Comparison of ENCODE assay signal across 18 mouse cellular contexts in the genomic region with DNA sequence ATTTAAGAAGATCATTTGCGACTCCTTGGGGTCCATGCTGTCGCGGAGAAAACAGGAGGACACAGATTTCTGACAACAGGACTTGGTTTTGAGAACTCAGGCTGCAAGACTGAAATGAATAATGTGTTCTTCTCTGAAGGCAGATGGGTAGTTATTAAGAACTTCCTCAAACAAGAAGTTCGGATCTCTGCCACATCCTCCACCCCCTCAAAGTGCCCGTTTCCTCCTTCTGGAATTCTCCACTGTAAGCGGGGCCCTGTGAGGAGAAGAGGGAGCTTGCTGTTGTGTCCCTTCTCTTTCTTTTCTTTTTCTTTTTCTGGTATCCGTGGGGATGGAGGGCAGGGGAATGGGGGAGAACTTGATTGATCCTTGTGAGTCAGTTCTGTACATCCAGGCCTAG.
DNase-seq lines count a peak whose midpoint lies in the region; ATAC-seq and TF ChIP-seq lines count a peak whose summit lies in the region.
"Had no signal": no experiment of that assay in that cellular context is flagged by ENCODE, and none has a peak within 500 bp of the region (broad histone marks: within the 10 kb centered on the region; RNA-seq: fewer than 3 reads in every experiment).

No protein-coding gene starts in this region.

- no peaks in the 10 kb centered on the region for H3K9me3 ChIP-seq in intestine, embryonic 15.5 days
- no peaks in the 10 kb centered on the region for H3K9me3 ChIP-seq in intestine, embryonic 16.5 days (ENCODE audit: control insufficient read depth, low read length)
- no peaks in the 10 kb centered on the region for H3K9me3 ChIP-seq in midbrain, embryonic 16.5 days (replicated peaks; ENCODE audit: control insufficient read depth, low read length, poor library complexity, severe bottlenecking)
- H3K9me3 ChIP-seq: embryonic facial prominence, embryonic 10.5 days; forebrain, embryonic 13.5 days; heart, embryonic 15.5 days had no signal

- H3K9ac ChIP-seq in intestine, embryonic 15.5 days, result no peak overlapping the region
- no peak overlapping the region for H3K9ac ChIP-seq in intestine, embryonic 16.5 days (ENCODE audit: low read depth, low read length)
- no peak overlapping the region for H3K9ac ChIP-seq in midbrain, embryonic 16.5 days (ENCODE audit: low read depth, low read length)
- H3K9ac ChIP-seq: forebrain, embryonic 13.5 days; forebrain, postnatal 0 days; heart, embryonic 15.5 days; hindbrain, embryonic 14.5 days had no signal

- H3K4me2 ChIP-seq in intestine, embryonic 15.5 days (replicated peaks), result no peak overlapping the region
- H3K4me2 ChIP-seq in intestine, embryonic 16.5 days (ENCODE audit: low read depth, low read length), result no peak overlapping the region
- H3K4me2 ChIP-seq in midbrain, embryonic 16.5 days (ENCODE audit: low read length), result no peak overlapping the region
- H3K4me2 ChIP-seq: forebrain, embryonic 13.5 days; heart, embryonic 11.5 days; heart, embryonic 15.5 days; hindbrain, embryonic 14.5 days had no signal

- ATAC-seq in intestine, embryonic 15.5 days, result no peak
- ATAC-seq in intestine, embryonic 16.5 days, result no peak
- no peak for ATAC-seq in midbrain, embryonic 16.5 days
- ATAC-seq: forebrain, embryonic 13.5 days; forebrain, postnatal 0 days had no signal

- H3K36me3 ChIP-seq in intestine, embryonic 15.5 days, result no peaks in the 10 kb centered on the region
- no peaks in the 10 kb centered on the region for H3K36me3 ChIP-seq in intestine, embryonic 16.5 days (ENCODE audit: control insufficient read depth, insufficient read depth, low read length)
- no peaks in the 10 kb centered on the region for H3K36me3 ChIP-seq in midbrain, embryonic 16.5 days (ENCODE audit: control insufficient read depth, insufficient read depth, low read length)
- H3K36me3 ChIP-seq: embryonic facial prominence, embryonic 10.5 days; heart, embryonic 15.5 days; hindbrain, embryonic 10.5 days had no signal

- DNase-seq in layer of hippocampus, adult 2 months (ENCODE audit: low spot score in 2 of 2), result peak; percentile 21 to 48
- no peak for DNase-seq in layer of hippocampus, postnatal 10 days (ENCODE audit: low spot score in 2 of 2)
- peak; percentile 17 to 24 for DNase-seq in layer of hippocampus, adult 8-10 months (ENCODE audit: low spot score in 2 of 2)
- DNase-seq: adrenal gland, adult 2 months; adrenal gland, postnatal 25 days; cerebellum, adult 2 months; cerebellum, postnatal 10 days; forebrain, postnatal 0 days; heart, postnatal 14 days had no signal

- 63% methylated on average over 7 of the region's 7 CpGs for WGBS in intestine, embryonic 15.5 days
- WGBS in intestine, embryonic 16.5 days, result 68% methylated on average over 7 of the region's 7 CpGs
- 81% methylated on average over 7 of the region's 7 CpGs for WGBS in midbrain, embryonic 16.5 days

- no peak for TF ChIP-seq CTCF in layer of hippocampus, adult 2 months (conservative IDR thresholded peaks at IDR 0.05)

- H3K27ac ChIP-seq in intestine, embryonic 15.5 days, result peak overlapping the region; percentile 36; the same call in 1 of the 2 replicates
- no peak overlapping the region for H3K27ac ChIP-seq in intestine, embryonic 16.5 days (ENCODE audit: low read length)
- 0 out of 2 replicates have a peak overlapping the region, but pooled peaks have one; percentile 3 for H3K27ac ChIP-seq in layer of hippocampus, adult 2 months
- no peak overlapping the region for H3K27ac ChIP-seq in midbrain, embryonic 16.5 days (ENCODE audit: low read length)
- H3K27ac ChIP-seq: embryonic facial prominence, embryonic 10.5 days; forebrain, embryonic 13.5 days; heart, embryonic 15.5 days; hindbrain, embryonic 10.5 days; hindbrain, embryonic 14.5 days had no signal

- peaks cover 6% of the 10 kb centered on the region; the same call in 1 of the 2 replicates for H3K4me1 ChIP-seq in intestine, embryonic 15.5 days (replicated peaks)
- peaks cover 9% of the 10 kb centered on the region; the same call in 1 of the 2 replicates for H3K4me1 ChIP-seq in intestine, embryonic 16.5 days (ENCODE audit: control insufficient read depth, insufficient read depth, low read length)
- no peaks in the 10 kb centered on the region for H3K4me1 ChIP-seq in midbrain, embryonic 16.5 days (ENCODE audit: control insufficient read depth, insufficient read depth, low read length)
- H3K4me1 ChIP-seq: heart, embryonic 15.5 days had no signal

- H3K4me3 ChIP-seq in intestine, embryonic 15.5 days (replicated peaks), result no peak overlapping the region
- no peak overlapping the region for H3K4me3 ChIP-seq in intestine, embryonic 16.5 days (ENCODE audit: low read length)
- no peak overlapping the region for H3K4me3 ChIP-seq in layer of hippocampus, adult 2 months
- H3K4me3 ChIP-seq in midbrain, embryonic 16.5 days (ENCODE audit: low read depth, low read length), result no peak overlapping the region
- H3K4me3 ChIP-seq: embryonic facial prominence, embryonic 10.5 days; forebrain, embryonic 13.5 days; heart, embryonic 15.5 days; hindbrain, embryonic 10.5 days had no signal

- no peaks in the 10 kb centered on the region for H3K27me3 ChIP-seq in intestine, embryonic 15.5 days (replicated peaks)
- no peaks in the 10 kb centered on the region for H3K27me3 ChIP-seq in intestine, embryonic 16.5 days (replicated peaks; ENCODE audit: control insufficient read depth, insufficient read depth, low read length)
- no peaks in the 10 kb centered on the region for H3K27me3 ChIP-seq in midbrain, embryonic 16.5 days (ENCODE audit: control insufficient read depth, insufficient read depth, low read depth, low read length)
- H3K27me3 ChIP-seq: forebrain, embryonic 13.5 days; heart, embryonic 15.5 days had no signal

Comparison
In these comparisons a context has a peak if more than half of its experiments do, and no peak if none do; other contexts are left out.
1. H3K27ac ChIP-seq: peak in intestine, embryonic 15.5 days (single experiment) and layer of hippocampus, adult 2 months (single experiment); none in intestine, embryonic 16.5 days (single experiment) and midbrain, embryonic 16.5 days (single experiment).
2. DNase-seq: peak in layer of hippocampus, adult 2 months (2 of 2) and layer of hippocampus, adult 8-10 months (2 of 2); none in layer of hippocampus, postnatal 10 days (0 of 2).